Mouse (Mus musculus): ENCODE data around the gene Tmod3.

DNA sequence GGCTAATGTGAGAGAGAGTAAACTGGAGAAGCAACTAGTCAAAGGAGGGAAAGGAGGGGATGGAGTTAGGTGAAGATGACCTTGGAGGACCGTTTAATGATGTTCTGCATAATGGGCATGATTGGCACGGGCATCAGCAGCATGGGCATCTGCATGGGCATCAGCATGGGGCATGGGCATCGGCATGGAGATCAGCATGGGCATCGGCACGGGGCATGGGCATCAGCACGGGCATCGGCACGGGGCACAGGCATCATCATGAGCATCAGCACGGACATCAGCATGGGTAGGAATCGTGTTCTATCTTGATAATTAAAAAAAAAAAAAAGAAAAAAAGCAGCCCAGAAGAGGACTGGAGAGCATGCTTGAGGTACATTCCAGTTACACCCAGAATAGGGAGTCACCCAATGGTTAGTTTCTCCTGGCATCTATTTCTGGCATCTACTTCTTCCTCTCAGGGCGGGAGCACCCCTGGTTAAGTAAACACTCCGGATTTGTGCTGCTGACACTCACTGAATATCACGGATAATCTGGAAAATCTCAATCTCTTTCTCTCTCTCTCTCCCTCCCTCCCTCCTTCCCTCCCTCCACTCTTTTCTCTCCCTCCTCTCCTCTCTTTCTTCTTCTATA is 1.7 kb upstream of the Tmod3 start:
- TF ChIP-seq GATA1 (IDR thresholded peaks at IDR 0.05; ENCODE audit: low read depth, low read length) = no peak
- TF ChIP-seq MAFK (IDR thresholded peaks at IDR 0.05; ENCODE audit: borderline replicate concordance, low read depth, low read length) = no peak
- no peak for TF ChIP-seq CTCF (IDR thresholded peaks at IDR 0.05 in 2 of 3, conservative IDR thresholded peaks at IDR 0.05 in 1 of 3; ENCODE audit: control insufficient read depth in 1 of 3, insufficient read depth in 1 of 3, low read depth in 2 of 3, low read length in 3 of 3, poor library complexity in 1 of 3, severe bottlenecking in 1 of 3)
- no peak for TF ChIP-seq POLR2A (IDR thresholded peaks at IDR 0.05; ENCODE audit: control insufficient read depth in 1 of 2, insufficient read depth in 1 of 2, low read depth in 1 of 2, low read length in 2 of 2, poor library complexity in 1 of 2)
- no peak for TF ChIP-seq POLR2AphosphoS2 (IDR thresholded peaks at IDR 0.05; ENCODE audit: low read length)
- TF ChIP-seq TAL1 (IDR thresholded peaks at IDR 0.05; ENCODE audit: low read length) = no peak; the same call in 1 of the 2 replicates

All from MEL (cell line).